Mouse (Mus musculus) erythroblast, embryonic 14.5 days (primary cell): ENCODE measurements around the gene Bicra.

Source experiments
- GATA1 ChIP-seq: IDR thresholded peaks from 2 replicates; pipeline ENCODE4 v1.6.1; 2012; ENCODE audit warnings: low read length, inconsistent platforms, mixed read lengths
- TAL1 ChIP-seq: IDR thresholded peaks from 3 replicates; pipeline ENCODE4 v1.6.1; 2012; ENCODE audit warnings: low read length, inconsistent platforms, mixed read lengths

DNA sequence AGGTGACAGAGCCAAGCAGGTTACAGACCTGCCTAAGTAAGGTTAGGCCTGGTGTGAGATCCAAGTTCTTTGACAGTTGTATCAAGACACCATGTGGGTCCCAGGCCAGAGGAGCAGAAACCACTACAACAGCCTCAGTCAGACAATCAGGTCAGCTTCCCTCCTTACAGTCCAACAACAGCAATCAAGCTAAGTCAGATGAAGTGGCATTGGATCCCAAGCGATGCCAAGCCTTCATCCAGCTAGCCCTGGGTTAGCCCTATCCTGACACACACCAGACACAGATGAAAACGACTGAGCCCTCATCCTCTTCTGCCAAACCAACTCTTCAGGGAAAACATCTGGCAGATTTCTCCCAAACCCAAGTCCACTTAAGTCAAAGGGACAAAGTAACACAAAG, 2.2 kb downstream of the Bicra start:
- TF ChIP-seq TAL1 = no peak
- TF ChIP-seq GATA1 = no peak
